Comparison of ENCODE assay signal across 14 mouse cellular contexts in genomic region chr3:155577111-155577510, GRCm38 (mm10).
DNase-seq lines count a peak whose midpoint lies in the region; ATAC-seq lines count a peak whose summit lies in the region.
"Had no signal": no experiment of that assay in that cellular context is flagged by ENCODE, and none has a peak within 500 bp of the region (broad histone marks: within the 10 kb centered on the region; RNA-seq: fewer than 3 reads in every experiment).

No protein-coding gene starts in this region.

- H3K9me3 ChIP-seq in kidney, embryonic 16.5 days (ENCODE audit: low read length): no peaks in the 10 kb centered on the region
- H3K9me3 ChIP-seq in hindbrain, embryonic 10.5 days: no peaks in the 10 kb centered on the region
- H3K9me3 ChIP-seq in midbrain, embryonic 14.5 days (ENCODE audit: control insufficient read depth, low read length): no peaks in the 10 kb centered on the region
- H3K9me3 ChIP-seq: liver, embryonic 13.5 days had no signal

- H3K27ac ChIP-seq in kidney, embryonic 16.5 days (ENCODE audit: low read length): no peak overlapping the region
- no peak overlapping the region for H3K27ac ChIP-seq in hindbrain, embryonic 10.5 days
- no peak overlapping the region; the same call in 1 of the 2 replicates for H3K27ac ChIP-seq in midbrain, embryonic 14.5 days (replicated peaks; ENCODE audit: low read depth, low read length)
- H3K27ac ChIP-seq: liver, embryonic 13.5 days had no signal

- H3K4me1 ChIP-seq in kidney, embryonic 16.5 days (ENCODE audit: insufficient read depth, low read length): 0 out of 2 replicates have a peak, but pooled peaks cover 3% of the 10 kb centered on the region
- peaks cover 26% of the 10 kb centered on the region for H3K4me1 ChIP-seq in hindbrain, embryonic 10.5 days (replicated peaks)
- H3K4me1 ChIP-seq in midbrain, embryonic 14.5 days (ENCODE audit: control insufficient read depth, insufficient read depth, low read length): peaks cover 10% of the 10 kb centered on the region
- H3K4me1 ChIP-seq: liver, embryonic 13.5 days had no signal

- no peaks in the 10 kb centered on the region for H3K27me3 ChIP-seq in kidney, embryonic 16.5 days (ENCODE audit: insufficient read depth, low read length)
- no peaks in the 10 kb centered on the region for H3K27me3 ChIP-seq in hindbrain, embryonic 10.5 days (ENCODE audit: insufficient read depth, poor library complexity, severe bottlenecking)
- H3K27me3 ChIP-seq in midbrain, embryonic 14.5 days (ENCODE audit: control insufficient read depth, insufficient read depth, low read length): no peaks in the 10 kb centered on the region
- H3K27me3 ChIP-seq: liver, embryonic 13.5 days had no signal

- peak; percentile 94 for ATAC-seq in kidney, embryonic 16.5 days (ENCODE audit: low FRiP score, low TSS enrichment)
- ATAC-seq in midbrain, embryonic 14.5 days (ENCODE audit: low FRiP score, low TSS enrichment): peak; percentile 58
- ATAC-seq: intestine, postnatal 0 days had no signal

- H3K4me2 ChIP-seq in kidney, embryonic 16.5 days (replicated peaks; ENCODE audit: low read depth, low read length): no peak overlapping the region
- no peak overlapping the region for H3K4me2 ChIP-seq in midbrain, embryonic 14.5 days (ENCODE audit: low read length)
- H3K4me2 ChIP-seq: liver, embryonic 13.5 days had no signal

- WGBS in kidney, embryonic 16.5 days: 3% methylated on average over 2 of the region's 2 CpGs
- WGBS in hindbrain, embryonic 10.5 days: 21% methylated on average over 2 of the region's 2 CpGs
- 10% methylated on average over 2 of the region's 2 CpGs for WGBS in midbrain, embryonic 14.5 days

- DNase-seq in kidney, postnatal 36 days: no peak
- peak; percentile 15 for DNase-seq in embryo, embryonic 9.5 days (ENCODE audit: extremely low spot score)
- DNase-seq in hindbrain, embryonic 10.5 days (ENCODE audit: low spot score): peak; percentile 5
- peak; percentile 39 for DNase-seq in midbrain, embryonic 14.5 days
- DNase-seq in cerebellum, postnatal 10 days: no peak
- DNase-seq in urinary bladder, postnatal 14 days (ENCODE audit: low spot score): no peak
- no peak for DNase-seq in urinary bladder, postnatal 10 days (ENCODE audit: low spot score)
- DNase-seq: cerebellum, adult 8-10 months; liver, embryonic 13.5 days; lung, postnatal 14 days; thymus, postnatal 14 days had no signal

- no peak overlapping the region for H3K9ac ChIP-seq in kidney, embryonic 16.5 days (replicated peaks; ENCODE audit: low read length)
- no peak overlapping the region for H3K9ac ChIP-seq in midbrain, embryonic 14.5 days (replicated peaks; ENCODE audit: low read length)
- H3K9ac ChIP-seq: liver, embryonic 13.5 days had no signal

- no peaks in the 10 kb centered on the region for H3K36me3 ChIP-seq in kidney, embryonic 16.5 days (ENCODE audit: insufficient read depth, low read length)
- no peaks in the 10 kb centered on the region for H3K36me3 ChIP-seq in hindbrain, embryonic 10.5 days
- no peaks in the 10 kb centered on the region for H3K36me3 ChIP-seq in midbrain, embryonic 14.5 days (ENCODE audit: control insufficient read depth, insufficient read depth, low read length)
- H3K36me3 ChIP-seq: G1E; liver, embryonic 13.5 days had no signal

- no peak overlapping the region for H3K4me3 ChIP-seq in kidney, embryonic 16.5 days (ENCODE audit: low read length)
- no peak overlapping the region for H3K4me3 ChIP-seq in hindbrain, embryonic 10.5 days
- no peak overlapping the region for H3K4me3 ChIP-seq in midbrain, embryonic 14.5 days (replicated peaks; ENCODE audit: low read depth, low read length)
- H3K4me3 ChIP-seq: liver, embryonic 13.5 days had no signal

Comparison
In these comparisons a context has a peak if more than half of its experiments do, and no peak if none do; other contexts are left out.
1. DNase-seq: peak in embryo, embryonic 9.5 days (single experiment), hindbrain, embryonic 10.5 days (single experiment) and midbrain, embryonic 14.5 days (single experiment); none in kidney, postnatal 36 days (0 of 2), cerebellum, postnatal 10 days (0 of 2), urinary bladder, postnatal 14 days (single experiment) and urinary bladder, postnatal 10 days (single experiment).